Mouse (Mus musculus): ENCODE measurements around the gene Ifnab.

Ifnab gene

GRCm38 (mm10) chr4:88691259-88691658 is at the start of gene Ifnab:
Gene Ifnab (minus strand): TSS chr4:88691359.
- no peak for DNase-seq

- no peak for DNase-seq
Measured at GRCm38 (mm10) chr4:88739036-88739435, 47.9 kb upstream of the Ifnab start.

- DNase-seq, result peak; percentile 85 to 87
Measured at GRCm38 (mm10) chr4:88738480-88738879, 47.3 kb upstream of the Ifnab start.

GRCm38 (mm10) chr4:88727324-88727723 is 36.2 kb upstream of the Ifnab start:
- peak; percentile 45 to 70 for DNase-seq

GRCm38 (mm10) chr4:88726727-88727126 is 35.6 kb upstream of the Ifnab start:
- DNase-seq, result no peak

- no peak for DNase-seq
Measured at GRCm38 (mm10) chr4:88723497-88724090, 32.4 kb upstream of the Ifnab start.

GRCm38 (mm10) chr4:88721791-88722721 is 30.9 kb upstream of the Ifnab start, which contains the start of the genes Gm26566 and Klhl9:
Gene Gm26566 (plus strand): TSS chr4:88721805.
Gene Klhl9 (minus strand): TSS chr4:88722465.
- peak; percentile 94 to 96 for DNase-seq

- no peak for DNase-seq
Measured at GRCm38 (mm10) chr4:88718715-88719114, 27.6 kb upstream of the Ifnab start.

- DNase-seq, result no peak
Measured at GRCm38 (mm10) chr4:88715059-88715458, 23.9 kb upstream of the Ifnab start.

- DNase-seq, result no peak
Measured at GRCm38 (mm10) chr4:88714281-88714680, 23.1 kb upstream of the Ifnab start.

GRCm38 (mm10) chr4:88707128-88707826 is 16.1 kb upstream of the Ifnab start:
- DNase-seq, result no peak

GRCm38 (mm10) chr4:88705924-88706323 is 14.8 kb upstream of the Ifnab start:
- no peak for DNase-seq

- no peak for DNase-seq
Measured at GRCm38 (mm10) chr4:88699301-88699700, 8.1 kb upstream of the Ifnab start.

GRCm38 (mm10) chr4:88698781-88699180 is 7.6 kb upstream of the Ifnab start:
- DNase-seq, result no peak

GRCm38 (mm10) chr4:88697753-88698152 is 6.6 kb upstream of the Ifnab start:
- DNase-seq, result peak in 1 of 2 experiments; percentile 10

- no peak for DNase-seq
Measured at GRCm38 (mm10) chr4:88697108-88697507, 5.9 kb upstream of the Ifnab start.

GRCm38 (mm10) chr4:88696237-88696884 is 5.2 kb upstream of the Ifnab start:
- DNase-seq, result peak; percentile 84

- no peak for DNase-seq
Measured at GRCm38 (mm10) chr4:88693392-88693791, 2.2 kb upstream of the Ifnab start.

GRCm38 (mm10) chr4:88692537-88692936 is 1.4 kb upstream of the Ifnab start:
- no peak for DNase-seq

- DNase-seq, result no peak
Measured at GRCm38 (mm10) chr4:88683812-88684211, 7.3 kb downstream of the Ifnab start, which contains the start of gene Ifna2. Gene Ifna2 (minus strand): TSS chr4:88683912.

- DNase-seq, result no peak
Measured at GRCm38 (mm10) chr4:88681353-88681752, 9.8 kb downstream of the Ifnab start.

GRCm38 (mm10) chr4:88680362-88680761 is 10.8 kb downstream of the Ifnab start:
- DNase-seq, result peak; percentile 38 to 41

GRCm38 (mm10) chr4:88676824-88677223 is 14.3 kb downstream of the Ifnab start, which contains the start of gene Ifna16:
Gene Ifna16 (minus strand): TSS chr4:88676924.
- DNase-seq, result no peak
